Mouse (Mus musculus) common myeloid progenitor, adult 5-6 weeks (primary cell): ENCODE measurements around the gene Slc4a3. TPM values are rescaled to one million over a fixed set of nuclear protein-coding genes. Genes with fewer than 3 reads are reported as not detected.

Experiments used
- ATAC-seq: replicated peaks from 2 replicates; pipeline ENCODE4 v1.8.0; 2016; ENCODE audit warnings: low read depth, mild to moderate bottlenecking, moderate TSS enrichment, inconsistent platforms; ENCODE audit not compliant: poor library complexity, severe bottlenecking
- total RNA-seq: library from RNA; stranded (forward); fragments of 200-1000, 187-1606 nt; gene quantifications from 2 replicates; pipeline ENCODE4 v1.2.3, GENCODE M21; 2017

Slc4a3 gene
- total RNA-seq, 1 experiment from 2014 or later = under 0.01 TPM

- ATAC-seq = no peak
These were observed 43.9 kb downstream of the Slc4a3 start for GRCm38 (mm10) chr1:75589983-75590382.

DNA sequence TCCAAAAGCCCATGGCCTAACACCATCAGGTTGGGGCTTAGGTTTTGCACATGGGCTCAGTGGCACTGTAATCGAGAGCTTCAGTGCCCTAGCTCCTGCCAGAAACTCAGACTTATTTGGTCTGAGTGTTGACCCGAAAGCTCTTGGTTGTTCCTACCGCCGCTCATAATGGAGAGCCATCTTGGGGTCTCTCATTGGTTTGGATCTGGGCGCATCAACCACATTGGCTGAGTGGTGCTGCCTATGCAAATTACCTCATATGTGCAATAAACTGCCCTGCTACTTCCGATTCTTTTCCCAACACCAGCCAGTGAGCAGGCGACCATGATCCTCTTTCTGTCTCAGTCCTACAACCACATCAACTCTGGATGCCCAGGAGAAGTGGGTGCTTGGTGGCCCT, 47.9 kb downstream of the Slc4a3 start:
- ATAC-seq = no peak

- no peak for ATAC-seq
These were observed 48.8 kb downstream of the Slc4a3 start for GRCm38 (mm10) chr1:75594836-75595235.

DNA sequence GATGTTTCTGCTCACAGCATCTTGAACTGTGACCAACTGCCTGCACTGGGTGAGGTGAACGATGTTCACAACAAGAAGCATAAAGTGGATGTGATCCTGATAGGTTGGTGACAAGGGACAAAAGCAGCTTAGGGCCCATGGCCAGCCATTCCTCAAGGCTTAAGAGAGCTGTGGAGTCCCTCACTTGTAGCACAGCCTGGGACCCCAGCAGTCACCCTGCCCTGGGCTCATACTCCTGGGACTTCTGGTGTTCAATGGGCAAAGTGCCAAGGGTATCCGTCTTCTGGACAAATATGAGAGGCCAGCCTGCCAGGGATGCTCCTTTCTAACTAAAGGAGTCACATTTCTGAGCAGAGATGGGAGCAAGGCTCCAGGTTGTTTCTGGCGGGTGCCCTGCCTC, 49.9 kb downstream of the Slc4a3 start:
- ATAC-seq = no peak

DNA sequence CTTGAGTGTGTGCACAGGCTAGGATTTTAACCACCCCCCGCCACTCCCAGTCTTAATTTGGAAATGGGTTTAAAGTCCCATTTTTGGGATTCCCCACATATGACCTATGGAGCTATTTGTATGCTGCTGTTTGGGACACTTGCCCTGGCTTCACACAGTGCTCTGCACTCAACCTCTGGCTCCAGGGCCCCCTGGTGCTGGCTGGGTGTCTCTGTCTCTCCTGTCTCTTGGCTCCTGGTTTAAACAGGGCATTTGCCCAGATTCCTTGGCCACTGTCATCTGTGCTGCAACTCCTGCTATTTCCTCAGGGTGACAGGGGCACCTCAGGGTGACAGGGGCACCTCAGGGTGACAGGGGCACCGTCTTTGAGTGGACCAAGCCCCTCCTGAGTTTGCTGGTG, 50.8 kb downstream of the Slc4a3 start:
- no peak for ATAC-seq

DNA sequence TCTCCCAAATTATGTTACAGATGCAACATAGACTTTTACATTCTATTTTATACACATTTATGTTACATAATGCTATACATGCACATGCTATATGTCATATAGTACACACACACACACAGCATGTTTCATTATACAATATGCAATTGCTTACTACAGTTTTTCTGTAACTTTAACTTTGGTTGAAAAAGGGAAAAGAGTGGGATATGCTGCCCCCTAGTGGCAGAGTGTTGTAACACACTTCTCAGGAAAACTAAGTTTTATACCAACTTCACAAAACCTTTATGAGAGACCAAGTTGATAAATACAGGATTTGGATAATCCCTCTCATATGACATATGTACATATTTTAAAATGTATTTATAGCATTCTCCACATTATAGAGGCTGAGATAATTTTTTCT, 51.6 kb downstream of the Slc4a3 start:
- 0 out of 2 replicates have a peak, but pooled peaks have one; percentile 47 for ATAC-seq

- ATAC-seq = no peak
These were observed 55.7 kb downstream of the Slc4a3 start for GRCm38 (mm10) chr1:75601738-75602137.

GRCm38 (mm10) chr1:75603584-75603983, 57.5 kb downstream of the Slc4a3 start:
- ATAC-seq = no peak

DNA sequence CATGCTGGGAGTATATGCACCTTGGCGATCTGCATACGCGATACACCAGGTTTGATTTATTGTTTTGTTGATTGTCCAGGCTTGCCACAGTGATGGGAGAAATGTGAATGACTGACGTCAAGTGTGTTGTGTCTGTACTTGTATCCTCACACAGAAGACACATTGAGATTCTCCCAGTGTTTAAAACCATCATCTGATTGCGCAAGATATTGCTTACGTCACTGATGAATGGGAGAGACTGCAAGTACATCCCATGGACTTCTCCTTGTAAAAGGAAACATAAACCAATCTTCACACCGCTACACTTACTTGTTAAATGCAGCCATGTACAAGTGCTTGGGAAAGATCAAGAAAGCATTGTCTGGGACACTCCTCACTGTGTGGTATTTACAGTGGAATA, 62.2 kb downstream of the Slc4a3 start:
- ATAC-seq = no peak

DNA sequence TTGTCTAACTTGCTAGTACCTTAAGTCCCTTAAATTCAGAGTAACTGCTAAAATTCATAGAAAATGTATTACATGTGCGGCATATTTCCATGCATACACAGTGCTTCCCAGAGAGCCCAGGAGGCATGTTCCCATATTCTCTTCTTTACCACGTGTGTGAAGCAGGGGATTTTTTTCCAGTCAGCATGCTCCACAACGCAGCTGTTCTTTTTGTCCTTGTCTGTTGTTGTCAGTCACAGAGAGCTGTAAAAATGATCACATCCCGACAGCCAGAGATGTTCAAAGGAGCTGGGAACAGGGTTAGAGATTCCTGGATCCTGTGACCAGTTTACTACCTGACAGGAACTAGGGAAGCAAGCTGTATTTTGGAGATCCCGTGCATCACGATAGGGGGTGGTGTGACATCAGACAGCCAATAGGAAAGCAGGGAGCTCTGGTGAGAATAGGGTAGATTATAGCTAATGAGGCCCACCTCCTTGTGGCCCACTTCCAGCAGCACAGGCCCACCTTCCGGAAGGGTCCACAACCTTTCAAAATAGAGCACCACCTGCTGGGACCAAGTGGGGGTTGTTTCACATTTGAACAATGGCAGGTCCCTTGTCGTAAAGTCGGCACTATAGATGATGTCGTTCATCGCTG, 62.7 kb downstream of the Slc4a3 start:
- ATAC-seq = no peak

- ATAC-seq = no peak
These were observed 63.2 kb downstream of the Slc4a3 start for GRCm38 (mm10) chr1:75609264-75609662.

DNA sequence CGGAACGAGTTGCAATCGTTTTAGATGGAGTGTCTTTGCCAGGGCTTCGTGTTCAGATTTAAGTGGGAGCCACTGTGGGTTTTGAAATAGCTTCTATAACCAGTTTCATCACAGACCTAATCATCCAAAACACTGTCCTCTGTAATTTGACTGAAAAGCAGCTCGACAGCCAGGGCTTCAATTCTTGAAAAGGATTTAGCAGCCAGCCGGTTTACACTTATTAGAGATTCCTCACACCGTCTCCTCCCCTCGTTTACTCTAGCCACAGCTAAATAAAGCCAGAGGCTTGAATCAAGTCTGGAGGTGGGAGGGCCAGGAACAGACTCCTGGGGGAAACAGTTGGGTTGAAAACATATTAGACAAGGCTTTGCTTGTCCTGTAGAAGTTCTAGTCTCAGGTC, 64.5 kb downstream of the Slc4a3 start:
- no peak for ATAC-seq

Other genes with a start within 250 kb of the Slc4a3 start
- gene Dnpep, start 228.3 kb upstream of the Slc4a3 start, total RNA-seq = 28.7 and 37.5 TPM in 2 replicates
- gene Des, start 185.9 kb upstream of the Slc4a3 start, total RNA-seq = not detected in 2 replicates
- not detected in 2 replicates for gene Speg, start 171.0 kb upstream of the Slc4a3 start, total RNA-seq
- gene Gmppa, start 110.3 kb upstream of the Slc4a3 start, total RNA-seq = 61.7 and 73.9 TPM in 2 replicates
- gene Asic4, start 95.8 kb upstream of the Slc4a3 start, total RNA-seq = not detected in 2 replicates
- gene Chpf, start 67.0 kb upstream of the Slc4a3 start, total RNA-seq = 0.92 and 2.1 TPM in 2 replicates
- 0.32 TPM in 1 of 2 replicates, not detected in the other for gene Tmem198, start 66.7 kb upstream of the Slc4a3 start, total RNA-seq
- gene Obsl1, start 39.8 kb upstream of the Slc4a3 start, total RNA-seq = 1.4 and 2.7 TPM in 2 replicates
- gene Inha, start 39.2 kb upstream of the Slc4a3 start, total RNA-seq = not detected in 2 replicates
- gene Stk11ip, start 24.7 kb upstream of the Slc4a3 start, total RNA-seq = 15.1 and 19.5 TPM in 2 replicates